Mouse (Mus musculus) liver, embryonic 14.5 days (tissue): Measurements from ENCODE around the gene Cpa5. TPM values are rescaled to one million over a fixed set of nuclear protein-coding genes. Genes with fewer than 3 reads are reported as not detected.

Experiments
- ATAC-seq: fragments of 200-750 bp; cut with Nextera tagmentation; 2 replicates; pipeline ENCODE4 v1.8.0; 2017; ENCODE audit warnings: moderate number of reproducible peaks, mild to moderate bottlenecking, moderate library complexity; ENCODE audit not compliant: insufficient read depth
- DNase-seq, 3 experiments: peaks; one replicate each; pipeline ENCODE4 v3.0.0-alpha.2; 2012 to 2013; ENCODE audit warnings: low read depth in 3 of 3, low spot score in 3 of 3
- H3K27ac ChIP-seq: fragments of 300-500 bp; sonication (generic); 2 replicates; pipeline ENCODE4 v1.5.1; 2014; ENCODE audit warnings: moderate library complexity, mild to moderate bottlenecking, control low read depth, inconsistent platforms
- H3K27me3 ChIP-seq: fragments of 300-500 bp; sonication (generic); 2 replicates; pipeline ENCODE4 v1.6.1; 2014; ENCODE audit warnings: mild to moderate bottlenecking, low read length, moderate library complexity; ENCODE audit not compliant: control insufficient read depth, insufficient read depth
- H3K36me3 ChIP-seq: fragments of 300-500 bp; sonication (generic); replicated peaks from 2 replicates; pipeline ENCODE4 v1.6.1; 2014; ENCODE audit warnings: low read depth; ENCODE audit not compliant: control insufficient read depth, insufficient read depth
- H3K4me1 ChIP-seq, 2 experiments: fragments of 200-500 bp in 1 of 2; fragments of 300-500 bp in 1 of 2; sonication (generic) in 1 of 2; replicated peaks; 2 replicates each; pipeline ENCODE4 v1.6.1; 2012 to 2014; ENCODE audit warnings: antibody characterized with exemption in 1 of 2, inconsistent platforms in 1 of 2, low read length in 1 of 2; ENCODE audit not compliant: control insufficient read depth in 2 of 2, insufficient read depth in 2 of 2
- H3K4me2 ChIP-seq: fragments of 300-500 bp; sonication (generic); 2 replicates; pipeline ENCODE4 v1.6.1; 2014; ENCODE audit warnings: low read depth, mild to moderate bottlenecking, control low read depth, moderate library complexity
- H3K4me3 ChIP-seq, 2 experiments: fragments of 200-500 bp in 1 of 2; fragments of 300-500 bp in 1 of 2; sonication (generic) in 1 of 2; 2 replicates each; pipeline ENCODE4 v1.5.1; 2012 to 2014; ENCODE audit warnings: low read depth in 2 of 2, low read length in 2 of 2, mild to moderate bottlenecking in 2 of 2, control low read depth in 1 of 2, inconsistent platforms in 1 of 2, moderate library complexity in 1 of 2; ENCODE audit not compliant: insufficient read depth in 1 of 2
- H3K9ac ChIP-seq: fragments of 300-500 bp; sonication (generic); replicated peaks from 2 replicates; pipeline ENCODE4 v1.6.1; 2014; ENCODE audit warnings: mild to moderate bottlenecking, control low read depth, moderate library complexity
- H3K9me3 ChIP-seq: fragments of 300-500 bp; sonication (generic); 2 replicates; pipeline ENCODE4 v1.6.1; 2016; ENCODE audit warnings: low read length, mixed read lengths; ENCODE audit not compliant: control insufficient read depth
- CTCF ChIP-seq: IDR thresholded peaks from 2 replicates; pipeline ENCODE4 v1.5.1; 2016; ENCODE audit warnings: antibody characterized with exemption, low read depth, control low read depth
- EP300 ChIP-seq: IDR thresholded peaks from 2 replicates; pipeline ENCODE4 v1.6.1; 2016; ENCODE audit warnings: antibody characterized with exemption, low read depth
- WGBS: fragments of 180-500 bp; shearing (Covaris S2); extraction: QIAGEN DNeasy Blood & Tissue Kit; methylation state at CpG from one replicate; pipeline ENCODE4 v1.1.7; 2014; ENCODE audit not compliant: insufficient replicate concordance; 5-methylcytosine and 5-hydroxymethylcytosine counted together
- polyA plus RNA-seq, 2 experiments: library from polyadenylated mRNA; depleted of rRNA in 1 of 2; stranded (reverse) in 1 of 2; unstranded in 1 of 2; fragments of >200 nt; fragmentation: Nextera tagmentation in 1 of 2; extraction: Ambion mirVana in 1 of 2; gene quantifications; 2 replicates each; pipeline versions ENCODE4 v1.2.1 to v1.2.3; 2012 to 2014

Gene Cpa5
- polyA plus RNA-seq, 2 experiments = 0.02 TPM; not detected in 1

- H3K9me3 ChIP-seq = no peaks in the 10 kb centered on the region
- no peak for TF ChIP-seq EP300
- no peak for TF ChIP-seq CTCF
- H3K4me3 ChIP-seq = no peak overlapping the region
- no peak overlapping the region for H3K9ac ChIP-seq
- DNase-seq = no peak
- 37% methylated on average over 5 of the region's 5 CpGs for WGBS
- H3K27ac ChIP-seq = no peak overlapping the region
- no peaks in the 10 kb centered on the region for H3K36me3 ChIP-seq
- H3K4me1 ChIP-seq = no peaks in the 10 kb centered on the region
- H3K27me3 ChIP-seq = no peaks in the 10 kb centered on the region
- no peak overlapping the region for H3K4me2 ChIP-seq
- no peak for ATAC-seq
Measured at GRCm38 (mm10) chr6:30591851-30592404, 18.9 kb upstream of the Cpa5 start.

- H3K27ac ChIP-seq = no peak overlapping the region
- WGBS = 52% methylated on average over 10 of the region's 10 CpGs
- no peak overlapping the region for H3K4me3 ChIP-seq
- no peaks in the 10 kb centered on the region for H3K36me3 ChIP-seq
- no peak for TF ChIP-seq EP300
- TF ChIP-seq CTCF = no peak
- DNase-seq = no peak
- H3K4me2 ChIP-seq = no peak overlapping the region
- H3K9ac ChIP-seq = no peak overlapping the region
- H3K27me3 ChIP-seq = no peaks in the 10 kb centered on the region
- H3K9me3 ChIP-seq = no peaks in the 10 kb centered on the region
- ATAC-seq = no peak
- H3K4me1 ChIP-seq = no peaks in the 10 kb centered on the region; a peak in 1 of 4 replicates
Measured at GRCm38 (mm10) chr6:30592417-30592974, 18.3 kb upstream of the Cpa5 start.

GRCm38 (mm10) chr6:30594364-30594763 lies 16.4 kb upstream of the Cpa5 start:
- DNase-seq (no peak), ATAC-seq (no peak)
- Histone ChIP-seq H3K9me3 (no peaks in the 10 kb centered on the region), H3K27me3 (no peaks in the 10 kb centered on the region), H3K4me1 (no peaks in the 10 kb centered on the region; a peak in 1 of 4 replicates), H3K4me2 (no peak overlapping the region), H3K9ac (no peak overlapping the region), H3K27ac (no peak overlapping the region), H3K36me3 (no peaks in the 10 kb centered on the region), H3K4me3 (no peak overlapping the region)
- TF ChIP-seq CTCF (no peak), EP300 (no peak)
- 34% methylated on average over 7 of the region's 7 CpGs for WGBS

GRCm38 (mm10) chr6:30596230-30596898 lies 14.4 kb upstream of the Cpa5 start:
- ATAC-seq (no peak), DNase-seq (no peak)
- Histone ChIP-seq H3K4me3 (no peak overlapping the region), H3K9me3 (no peaks in the 10 kb centered on the region), H3K4me2 (no peak overlapping the region), H3K27me3 (no peaks in the 10 kb centered on the region), H3K27ac (no peak overlapping the region), H3K4me1 (no peaks in the 10 kb centered on the region; a peak in 1 of 4 replicates), H3K36me3 (no peaks in the 10 kb centered on the region), H3K9ac (no peak overlapping the region)
- TF ChIP-seq CTCF = no peak
- TF ChIP-seq EP300 = no peak
- 69% methylated on average over 8 of the region's 8 CpGs for WGBS

GRCm38 (mm10) chr6:30600033-30600432 lies 10.8 kb upstream of the Cpa5 start:
- Histone ChIP-seq H3K4me2 (no peak overlapping the region), H3K9me3 (no peaks in the 10 kb centered on the region), H3K4me1 (no peaks in the 10 kb centered on the region; a peak in 1 of 4 replicates), H3K9ac (no peak overlapping the region), H3K4me3 (no peak overlapping the region), H3K36me3 (no peaks in the 10 kb centered on the region), H3K27me3 (no peaks in the 10 kb centered on the region), H3K27ac (no peak overlapping the region)
- TF ChIP-seq CTCF = no peak
- no peak for TF ChIP-seq EP300
- ATAC-seq (no peak), DNase-seq (no peak)
- WGBS = 56% methylated on average over 3 of the region's 3 CpGs
